Mouse (Mus musculus) forebrain, embryonic 12.5 days (tissue): ENCODE measurements at regions not wholly inside any gene's neighbourhood (a gene's known extent, or its start where the extent isn't known, plus 50 kb on each side); places are given as distances from the start of the nearest gene placed in this dataset.
A peak's percentile ranks its signal among the peaks of the same experiment; 100 is the strongest.

Source experiments
- ATAC-seq: fragments of 200-750 bp; cut with Nextera tagmentation; 2 replicates; pipeline ENCODE4 v1.8.0; 2017; ENCODE audit warnings: moderate TSS enrichment; ENCODE audit not compliant: low FRiP score
- H3K27ac ChIP-seq: fragments of 300-500 bp; sonication (generic); 2 replicates; pipeline ENCODE4 v1.5.1; 2016; ENCODE audit warnings: mild to moderate bottlenecking
- H3K27me3 ChIP-seq: fragments of 300-500 bp; sonication (generic); 2 replicates; pipeline ENCODE4 v1.6.1; 2016; ENCODE audit warnings: mild to moderate bottlenecking
- H3K36me3 ChIP-seq: fragments of 300-500 bp; sonication (generic); replicated peaks from 2 replicates; pipeline ENCODE4 v1.6.1; 2016; ENCODE audit warnings: mild to moderate bottlenecking
- H3K4me1 ChIP-seq: fragments of 300-500 bp; sonication (generic); 2 replicates; pipeline ENCODE4 v1.6.1; 2016
- H3K4me2 ChIP-seq: fragments of 300-500 bp; sonication (generic); 2 replicates; pipeline ENCODE4 v1.6.1; 2016; ENCODE audit warnings: mild to moderate bottlenecking, moderate library complexity
- H3K4me3 ChIP-seq: fragments of 300-500 bp; sonication (generic); replicated peaks from 2 replicates; pipeline ENCODE4 v1.5.1; 2016; ENCODE audit warnings: mild to moderate bottlenecking
- H3K9ac ChIP-seq: fragments of 300-500 bp; sonication (generic); 2 replicates; pipeline ENCODE4 v1.6.1; 2016; ENCODE audit warnings: mild to moderate bottlenecking
- H3K9me3 ChIP-seq: fragments of 300-500 bp; sonication (generic); 2 replicates; pipeline ENCODE4 v1.6.1; 2016
- WGBS: fragments of 180-500 bp; shearing (Covaris S2); methylation state at CpG from one replicate; pipeline ENCODE4 v1.1.7; 2016; 5-methylcytosine and 5-hydroxymethylcytosine counted together

GRCm38 (mm10) chr4:12750817-12751216 lies 579.0 kb upstream of the Fam92a start:
- 76% methylated on average over 2 of the region's 2 CpGs for WGBS
- no peak overlapping the region for H3K4me3 ChIP-seq
- no peaks in the 10 kb centered on the region for H3K4me1 ChIP-seq

DNA sequence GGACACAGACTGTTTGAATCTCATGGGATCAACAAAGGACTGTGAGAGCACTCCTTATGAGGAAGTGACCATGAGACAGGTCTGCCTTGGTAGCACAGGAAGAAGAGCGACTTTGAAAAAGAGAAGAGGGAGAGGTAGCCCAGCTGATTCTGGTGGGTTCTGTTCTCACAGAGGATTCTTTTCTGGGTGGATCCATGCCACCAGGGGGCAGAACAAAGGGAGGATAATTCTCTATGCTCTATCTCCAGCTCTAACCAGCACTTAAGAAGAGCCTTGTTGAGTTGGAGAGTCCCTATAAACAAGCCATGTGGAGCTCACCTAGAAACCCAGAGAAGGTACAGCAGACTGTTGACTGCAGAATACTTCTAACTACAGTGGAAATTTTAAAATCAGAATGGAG lies 578.1 kb upstream of the Fam92a start:
- H3K4me2 ChIP-seq = no peak overlapping the region
- 91% methylated on average over 1 of the region's 1 CpGs for WGBS

More at GRCm38 (mm10) chr4:12750817-12751216, 579.0 kb upstream of the Fam92a start:
- no peak overlapping the region for H3K4me2 ChIP-seq
- no peaks in the 10 kb centered on the region for H3K27me3 ChIP-seq
- ATAC-seq = no peak
- no peak overlapping the region for H3K9ac ChIP-seq
- no peaks in the 10 kb centered on the region for H3K9me3 ChIP-seq
- H3K27ac ChIP-seq = no peak overlapping the region
- H3K36me3 ChIP-seq = no peaks in the 10 kb centered on the region

GRCm38 (mm10) chr4:12743714-12744327 lies 572.0 kb upstream of the Fam92a start:
- Histone ChIP-seq H3K4me2 (no peak overlapping the region), H3K27ac (no peak overlapping the region), H3K27me3 (no peaks in the 10 kb centered on the region), H3K4me3 (no peak overlapping the region), H3K9ac (no peak overlapping the region), H3K36me3 (no peaks in the 10 kb centered on the region), H3K4me1 (no peaks in the 10 kb centered on the region), H3K9me3 (no peaks in the 10 kb centered on the region)
- ATAC-seq = no peak
- WGBS = 37% methylated on average over 5 of the region's 5 CpGs

More for the DNA sequence above, 578.1 kb upstream of the Fam92a start:
- H3K4me3 ChIP-seq = no peak overlapping the region
- H3K36me3 ChIP-seq = no peaks in the 10 kb centered on the region
- no peak overlapping the region for H3K9ac ChIP-seq
- H3K27ac ChIP-seq = no peak overlapping the region
- H3K27me3 ChIP-seq = no peaks in the 10 kb centered on the region
- ATAC-seq = no peak
- H3K4me1 ChIP-seq = no peaks in the 10 kb centered on the region
- no peaks in the 10 kb centered on the region for H3K9me3 ChIP-seq

DNA sequence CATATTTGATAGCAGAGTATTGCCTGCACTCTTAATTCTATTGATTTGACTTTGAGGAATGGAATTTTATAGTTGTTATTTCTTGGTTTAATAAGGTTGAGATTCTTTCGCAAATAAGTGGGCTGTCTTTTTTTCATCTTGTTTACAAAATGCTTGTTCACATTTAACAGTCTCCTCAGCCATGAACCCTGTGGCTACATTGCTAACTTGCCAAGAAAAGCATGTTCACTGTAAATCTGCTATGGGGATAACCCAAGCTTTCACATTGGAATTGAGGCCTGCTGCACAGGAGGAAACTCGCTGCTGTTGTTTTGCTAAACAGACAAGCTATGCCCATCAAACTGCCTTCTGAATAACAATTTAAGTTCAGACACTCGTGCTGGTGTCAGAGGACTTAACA lies 564.6 kb upstream of the Fam92a start:
- no peaks in the 10 kb centered on the region for H3K36me3 ChIP-seq
- 77% methylated on average over 3 of the region's 3 CpGs for WGBS
- H3K4me1 ChIP-seq = no peaks in the 10 kb centered on the region
- no peak overlapping the region for H3K27ac ChIP-seq
- H3K9me3 ChIP-seq = no peaks in the 10 kb centered on the region
- H3K27me3 ChIP-seq = no peaks in the 10 kb centered on the region
- no peak overlapping the region for H3K4me3 ChIP-seq
- H3K9ac ChIP-seq = no peak overlapping the region
- no peak for ATAC-seq
- no peak overlapping the region for H3K4me2 ChIP-seq

DNA sequence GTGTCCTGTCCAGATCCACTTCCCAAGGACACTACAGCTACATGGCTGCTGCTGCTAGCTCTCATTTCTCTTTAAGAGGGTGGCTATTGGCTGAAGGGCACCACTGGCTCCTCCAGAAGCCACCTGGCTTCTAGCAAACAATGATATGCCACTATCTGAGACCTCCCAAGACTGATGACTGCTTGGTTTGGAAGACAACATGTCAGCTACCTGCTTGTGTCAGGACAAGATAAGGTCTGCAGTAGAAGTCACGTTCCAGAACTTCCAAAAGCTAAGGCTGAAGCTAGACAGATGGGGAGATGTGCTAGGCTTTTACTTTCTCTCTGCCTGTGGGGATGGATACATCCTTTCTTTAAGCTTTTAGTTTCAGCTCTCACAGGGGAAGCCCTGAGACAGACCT lies 528.4 kb upstream of the Fam92a start:
- no peaks in the 10 kb centered on the region for H3K36me3 ChIP-seq
- no peak for ATAC-seq
- WGBS = 93% methylated on average over 1 of the region's 1 CpGs

GRCm38 (mm10) chr4:12677814-12678213 lies 506.0 kb upstream of the Fam92a start:
- 81% methylated on average over 3 of the region's 3 CpGs for WGBS
- no peak for ATAC-seq
- Histone ChIP-seq H3K9ac (no peak overlapping the region), H3K4me1 (no peaks in the 10 kb centered on the region), H3K4me2 (no peak overlapping the region), H3K4me3 (no peak overlapping the region), H3K36me3 (no peaks in the 10 kb centered on the region), H3K9me3 (no peaks in the 10 kb centered on the region), H3K27ac (no peak overlapping the region), H3K27me3 (no peaks in the 10 kb centered on the region)

More for the DNA sequence above, 528.4 kb upstream of the Fam92a start:
- H3K4me2 ChIP-seq = no peak overlapping the region
- H3K4me3 ChIP-seq = no peak overlapping the region
- no peak overlapping the region for H3K9ac ChIP-seq
- H3K9me3 ChIP-seq = no peaks in the 10 kb centered on the region
- no peaks in the 10 kb centered on the region for H3K27me3 ChIP-seq
- no peak overlapping the region for H3K27ac ChIP-seq
- H3K4me1 ChIP-seq = no peaks in the 10 kb centered on the region

DNA sequence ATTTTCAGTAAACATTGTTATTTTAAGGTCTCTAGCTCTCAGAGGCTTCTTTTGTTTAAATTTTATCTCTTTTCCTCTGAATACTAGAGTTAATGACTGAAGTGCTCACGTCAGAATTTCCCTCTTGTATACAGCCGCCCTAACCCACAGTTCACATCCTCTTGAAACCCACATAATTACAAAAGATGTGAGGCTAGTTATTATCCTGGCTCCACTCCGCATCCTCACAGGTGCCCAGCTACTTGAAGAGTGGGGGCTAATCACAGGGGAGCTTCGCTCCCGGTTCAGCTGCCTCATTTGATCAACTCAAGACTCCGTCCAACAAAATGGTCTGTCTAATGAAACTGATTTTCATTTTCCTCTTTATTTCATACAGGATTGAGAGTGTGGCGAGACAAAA lies 499.6 kb upstream of the Fam92a start:
- H3K27me3 ChIP-seq = no peaks in the 10 kb centered on the region
- peak; percentile 46; the same call in 1 of the 2 replicates for ATAC-seq
- no peaks in the 10 kb centered on the region for H3K9me3 ChIP-seq
- no peak overlapping the region for H3K27ac ChIP-seq
- no peak overlapping the region for H3K4me3 ChIP-seq
- no peak overlapping the region for H3K4me2 ChIP-seq
- no peaks in the 10 kb centered on the region for H3K4me1 ChIP-seq
- no peaks in the 10 kb centered on the region for H3K36me3 ChIP-seq
- H3K9ac ChIP-seq = no peak overlapping the region
- 55% methylated on average over 7 of the region's 7 CpGs for WGBS

DNA sequence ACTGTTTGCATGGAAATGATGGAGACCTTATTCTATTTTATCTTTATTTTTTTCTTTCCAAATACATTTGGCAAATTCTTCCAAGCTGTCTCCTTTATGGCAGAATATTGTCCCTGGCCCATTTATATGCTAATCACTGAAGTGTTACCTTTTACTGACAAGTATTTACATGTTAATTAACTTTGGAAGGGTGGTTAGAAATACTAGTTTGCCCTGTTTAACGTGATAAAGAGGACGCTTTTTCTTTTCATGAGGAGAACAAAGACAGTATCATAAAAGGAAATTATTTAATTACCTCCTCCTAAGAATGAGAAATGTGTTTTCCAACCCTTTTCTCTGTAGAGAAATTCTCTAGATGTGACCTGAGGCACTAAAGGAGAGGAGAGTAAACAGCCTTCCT lies 491.4 kb upstream of the Fam92a start:
- Histone ChIP-seq H3K4me3 (no peak overlapping the region), H3K27ac (no peak overlapping the region), H3K9me3 (no peaks in the 10 kb centered on the region), H3K27me3 (no peaks in the 10 kb centered on the region), H3K36me3 (no peaks in the 10 kb centered on the region), H3K4me2 (no peak overlapping the region), H3K9ac (no peak overlapping the region), H3K4me1 (peaks cover 15% of the 10 kb centered on the region)
- 12% methylated on average over 2 of the region's 2 CpGs for WGBS
- ATAC-seq = no peak

GRCm38 (mm10) chr4:12662683-12663082 lies 490.9 kb upstream of the Fam92a start:
- WGBS = 22% methylated on average over 1 of the region's 1 CpGs
- Histone ChIP-seq H3K9me3 (no peaks in the 10 kb centered on the region), H3K4me3 (no peak overlapping the region)

DNA sequence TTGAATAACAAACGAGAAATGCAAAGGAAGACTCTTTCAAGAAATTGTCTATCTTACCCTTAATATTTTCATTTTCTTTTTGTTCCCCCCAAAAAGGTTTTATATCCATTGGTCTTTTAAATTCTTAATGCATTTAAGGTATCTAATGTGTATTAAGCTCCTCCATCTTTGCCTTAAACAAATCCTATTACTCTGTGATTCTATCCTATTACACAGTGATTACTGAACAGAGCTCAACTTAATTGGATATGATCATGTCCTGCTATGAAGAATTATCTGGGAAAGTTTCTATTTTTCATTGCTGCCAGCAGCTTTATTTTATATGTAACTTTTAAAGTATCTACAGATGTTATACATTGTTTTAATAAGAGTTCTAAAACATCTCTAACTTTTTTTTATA lies 487.3 kb upstream of the Fam92a start:
- no peaks in the 10 kb centered on the region for H3K36me3 ChIP-seq
- H3K4me2 ChIP-seq = no peak overlapping the region
- no peak overlapping the region for H3K27ac ChIP-seq
- H3K9ac ChIP-seq = no peak overlapping the region
- peaks cover 39% of the 10 kb centered on the region for H3K4me1 ChIP-seq
- H3K4me3 ChIP-seq = no peak overlapping the region
- no peaks in the 10 kb centered on the region for H3K9me3 ChIP-seq
- ATAC-seq = no peak
- WGBS = 45% methylated on average over 1 of the region's 1 CpGs
- no peaks in the 10 kb centered on the region for H3K27me3 ChIP-seq

More at GRCm38 (mm10) chr4:12662683-12663082, 490.9 kb upstream of the Fam92a start:
- H3K27ac ChIP-seq = no peak overlapping the region
- H3K27me3 ChIP-seq = no peaks in the 10 kb centered on the region
- peaks cover 19% of the 10 kb centered on the region for H3K4me1 ChIP-seq
- H3K36me3 ChIP-seq = no peaks in the 10 kb centered on the region
- ATAC-seq = no peak
- H3K4me2 ChIP-seq = no peak overlapping the region
- H3K9ac ChIP-seq = no peak overlapping the region

GRCm38 (mm10) chr4:12658594-12658993 lies 486.8 kb upstream of the Fam92a start:
- no peaks in the 10 kb centered on the region for H3K27me3 ChIP-seq
- WGBS = 7% methylated on average over 6 of the region's 6 CpGs
- H3K9me3 ChIP-seq = no peaks in the 10 kb centered on the region
- H3K9ac ChIP-seq = no peak overlapping the region
- no peaks in the 10 kb centered on the region for H3K36me3 ChIP-seq
- 0 out of 2 replicates have a peak overlapping the region, but pooled peaks have one; percentile 31 for H3K27ac ChIP-seq
- peaks cover 39% of the 10 kb centered on the region for H3K4me1 ChIP-seq
- ATAC-seq = no peak
- H3K4me3 ChIP-seq = no peak overlapping the region
- H3K4me2 ChIP-seq = no peak overlapping the region

GRCm38 (mm10) chr4:12657820-12658219 lies 486.0 kb upstream of the Fam92a start:
- Histone ChIP-seq H3K9me3 (no peaks in the 10 kb centered on the region), H3K27me3 (no peaks in the 10 kb centered on the region), H3K27ac (no peak overlapping the region), H3K9ac (no peak overlapping the region), H3K4me2 (no peak overlapping the region), H3K4me3 (no peak overlapping the region), H3K4me1 (peaks cover 32% of the 10 kb centered on the region), H3K36me3 (no peaks in the 10 kb centered on the region)
- no peak for ATAC-seq
- WGBS = 80% methylated on average over 1 of the region's 1 CpGs

- no peaks in the 10 kb centered on the region for H3K36me3 ChIP-seq
- H3K4me1 ChIP-seq = peaks cover 29% of the 10 kb centered on the region
- no peak overlapping the region for H3K4me3 ChIP-seq
- no peak overlapping the region for H3K9ac ChIP-seq
- H3K27me3 ChIP-seq = no peaks in the 10 kb centered on the region
- H3K27ac ChIP-seq = no peak overlapping the region
- 87% methylated on average over 6 of the region's 6 CpGs for WGBS
- no peak for ATAC-seq
- no peak overlapping the region for H3K4me2 ChIP-seq
- no peaks in the 10 kb centered on the region for H3K9me3 ChIP-seq
Observed at GRCm38 (mm10) chr4:12656924-12657603, 485.2 kb upstream of the Fam92a start.
